Mouse (Mus musculus): ENCODE results near the gene Slc25a36.

GRCm38 (mm10) chr9:97026006-97026405, 85.0 kb downstream of the Slc25a36 start:
- TF ChIP-seq POLR2A (IDR thresholded peaks at IDR 0.05; ENCODE audit: control insufficient read depth, low read depth, low read length) (no peak), CTCF (IDR thresholded peaks at IDR 0.05; ENCODE audit: control insufficient read depth, insufficient read depth, insufficient replicate concordance, low read depth, low read length) (no peak)

Data from testis, adult 2 months (tissue).